Mouse (Mus musculus) layer of hippocampus, postnatal 25 days (tissue): ENCODE measurements at regions not wholly inside any gene's neighbourhood (a gene's known extent, or its start where the extent isn't known, plus 50 kb on each side); places are given as distances from the start of the nearest gene placed in this dataset.

Source experiments
- DNase-seq, 2 experiments: peaks; one replicate each; pipeline ENCODE4 v3.0.0; 2022; ENCODE audit warnings: mixed read lengths in 2 of 2, low spot score in 1 of 2; ENCODE audit errors: extremely low spot score in 1 of 2

DNA sequence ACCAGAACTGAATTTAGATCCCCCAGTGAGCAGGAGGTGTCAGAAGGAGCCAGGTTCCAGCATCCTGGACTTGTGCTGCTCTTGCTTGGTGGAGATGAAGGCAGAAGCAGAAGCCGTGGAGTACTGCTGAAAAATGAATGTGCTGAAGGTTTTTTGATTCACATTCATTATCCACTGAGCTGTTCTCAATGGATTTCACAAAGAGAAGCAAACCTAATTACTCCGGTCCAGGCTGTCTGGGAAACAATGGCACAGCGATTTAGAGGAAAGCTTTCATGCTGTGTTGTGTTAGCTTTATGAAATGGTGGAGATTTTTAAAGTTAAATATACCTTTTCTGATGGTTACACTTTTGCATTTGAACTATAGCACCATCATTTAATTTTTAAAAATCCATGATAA is 535.3 kb upstream of the Adgrl3 start:
- DNase-seq: no peak

DNA sequence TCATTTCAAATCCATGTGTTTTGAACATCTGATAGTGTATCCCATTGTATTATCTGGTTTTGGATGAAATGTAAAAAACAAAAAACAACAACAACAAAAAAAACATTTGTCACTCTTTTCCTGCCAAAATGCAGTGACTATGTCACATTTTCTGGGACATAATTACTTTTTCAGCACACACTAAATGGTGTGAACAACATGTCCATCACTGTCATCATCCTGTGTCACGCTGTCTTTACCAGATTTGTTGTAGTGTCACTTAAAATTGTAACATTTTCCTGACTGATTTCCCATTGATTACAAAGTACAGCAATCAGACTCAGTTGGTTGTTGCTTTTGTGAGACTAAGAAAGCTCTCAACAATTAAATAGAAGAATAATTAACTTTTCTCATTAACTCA is 531.6 kb upstream of the Adgrl3 start:
- DNase-seq: no peak

DNA sequence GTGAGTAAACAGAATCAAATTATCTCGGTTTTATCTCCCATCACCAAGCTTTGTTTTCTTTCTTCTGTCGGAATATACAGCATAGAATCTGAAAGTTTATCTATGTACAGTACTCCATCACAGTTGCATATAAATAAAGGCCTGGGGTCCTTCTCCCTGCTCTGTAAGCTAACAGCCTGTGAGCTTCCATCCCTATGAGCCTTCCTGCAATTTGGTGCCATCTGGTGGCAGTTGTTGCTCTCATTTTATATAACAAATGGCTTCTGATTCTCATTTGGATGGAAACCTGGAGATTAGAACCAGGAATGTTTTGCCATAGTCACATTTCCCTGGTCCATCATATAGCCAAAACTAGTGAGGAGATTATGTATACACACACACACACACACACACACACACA is 511.3 kb upstream of the Adgrl3 start:
- DNase-seq: peak; percentile 28 to 74

DNA sequence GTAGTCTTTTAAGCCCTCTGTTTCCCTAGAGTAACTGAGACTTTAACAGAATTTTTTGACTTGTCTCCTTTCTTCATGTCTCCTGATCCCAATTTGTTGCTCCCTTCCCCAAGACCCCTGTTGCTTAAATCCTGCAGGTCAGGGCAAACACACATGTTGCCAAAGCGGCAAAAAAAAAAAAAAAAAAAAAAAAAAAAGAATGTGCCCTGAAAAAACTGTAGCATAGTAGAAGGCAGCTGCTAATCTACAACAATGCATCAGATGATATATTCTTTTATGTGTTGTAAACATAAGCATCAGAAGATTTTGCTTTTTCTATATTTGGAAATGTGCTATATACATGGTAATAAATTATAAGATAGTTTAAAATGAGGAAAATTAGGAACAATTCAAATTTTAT is 479.9 kb upstream of the Adgrl3 start:
- no peak for DNase-seq

GRCm38 (mm10) chr5:80551673-80552072 is 468.3 kb upstream of the Adgrl3 start:
- no peak for DNase-seq

- DNase-seq: no peak
Observed at GRCm38 (mm10) chr5:80578741-80579140, 441.2 kb upstream of the Adgrl3 start.

GRCm38 (mm10) chr5:80611571-80611970 is 408.4 kb upstream of the Adgrl3 start:
- DNase-seq: no peak

GRCm38 (mm10) chr5:80627225-80627624 is 392.7 kb upstream of the Adgrl3 start:
- DNase-seq: no peak

- DNase-seq: no peak
Observed at GRCm38 (mm10) chr5:80659043-80659442, 360.9 kb upstream of the Adgrl3 start.

- DNase-seq: no peak
Observed at GRCm38 (mm10) chr5:80659530-80659929, 360.4 kb upstream of the Adgrl3 start.

GRCm38 (mm10) chr5:80670258-80670947 is 349.5 kb upstream of the Adgrl3 start:
- no peak for DNase-seq

DNA sequence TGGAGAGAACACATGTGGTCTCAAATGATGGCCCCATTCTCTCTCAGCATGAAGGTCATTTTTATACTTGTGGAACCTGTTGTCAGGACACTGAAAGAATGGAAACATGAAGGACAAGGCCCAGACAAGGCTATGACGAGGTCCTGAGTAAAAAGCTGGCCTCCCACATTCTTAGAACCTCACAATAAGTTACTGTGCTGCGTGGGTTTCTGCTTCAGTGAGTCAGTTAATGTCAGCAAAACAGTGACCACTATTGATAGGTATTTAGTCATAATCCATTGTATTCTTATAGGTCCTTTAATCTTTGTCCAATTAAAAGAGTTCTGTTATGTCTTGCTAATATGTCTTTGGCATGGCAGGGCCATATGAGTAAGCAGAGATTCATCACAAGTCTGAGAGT is 336.5 kb upstream of the Adgrl3 start:
- DNase-seq: no peak

DNA sequence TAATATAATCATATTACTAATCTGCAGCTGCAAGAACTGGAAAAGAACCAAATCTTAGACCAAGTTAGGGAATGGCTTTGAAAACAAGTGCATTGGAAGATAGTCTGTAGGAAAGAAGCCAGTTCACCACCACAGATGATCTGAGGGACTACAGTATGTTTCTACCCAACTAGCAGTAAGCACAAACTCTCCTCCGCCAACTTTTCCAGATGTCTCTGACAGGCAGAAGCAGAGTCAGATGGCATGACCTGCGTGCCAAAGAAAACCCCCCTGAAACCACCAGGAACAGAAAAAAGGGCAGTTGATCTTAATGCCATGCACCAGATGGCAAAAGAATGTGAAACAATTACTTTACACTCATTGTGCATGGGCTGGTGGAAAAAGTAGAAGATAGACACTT is 319.1 kb upstream of the Adgrl3 start:
- DNase-seq: peak in 1 of 2 experiments; percentile 6

DNA sequence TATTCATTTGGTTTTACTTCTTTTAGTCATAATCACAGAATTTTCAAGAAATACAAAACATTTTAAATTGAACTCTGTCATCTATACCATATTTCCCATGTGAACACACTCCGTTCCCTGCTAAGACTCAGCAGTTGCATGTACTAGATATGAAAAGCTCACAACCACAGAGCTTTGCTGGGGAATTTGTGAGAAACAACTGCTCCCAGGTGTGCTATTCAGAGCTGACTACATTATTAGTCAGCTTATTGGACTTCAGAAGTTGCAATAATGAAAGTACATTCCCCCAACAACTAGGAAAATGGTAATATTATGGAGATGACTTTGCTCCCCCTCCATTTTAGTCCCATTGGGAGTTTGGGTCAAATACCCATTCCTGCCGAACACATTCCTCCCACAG is 315.2 kb upstream of the Adgrl3 start:
- no peak for DNase-seq

DNA sequence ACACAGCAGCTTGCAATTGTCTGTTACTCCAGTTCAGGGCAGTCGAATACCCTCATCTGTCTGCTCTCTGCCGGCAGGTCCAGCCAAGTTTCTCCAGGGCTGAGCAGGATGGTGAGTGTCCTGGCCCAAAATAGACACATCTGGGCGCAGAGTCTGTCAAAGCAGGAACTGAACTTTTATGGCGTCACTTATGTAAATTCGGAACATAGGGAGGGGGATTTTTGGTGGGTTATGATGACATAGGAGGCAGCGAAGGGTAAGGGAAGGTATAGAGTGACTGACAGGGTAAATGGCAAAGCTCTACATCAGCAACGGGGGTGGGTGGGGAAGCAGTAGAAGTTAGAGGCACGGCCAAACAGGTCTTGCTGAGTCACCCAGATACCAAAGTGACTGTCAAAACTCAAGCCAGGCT is 313.3 kb upstream of the Adgrl3 start:
- DNase-seq: no peak
